In the genomic region with DNA sequence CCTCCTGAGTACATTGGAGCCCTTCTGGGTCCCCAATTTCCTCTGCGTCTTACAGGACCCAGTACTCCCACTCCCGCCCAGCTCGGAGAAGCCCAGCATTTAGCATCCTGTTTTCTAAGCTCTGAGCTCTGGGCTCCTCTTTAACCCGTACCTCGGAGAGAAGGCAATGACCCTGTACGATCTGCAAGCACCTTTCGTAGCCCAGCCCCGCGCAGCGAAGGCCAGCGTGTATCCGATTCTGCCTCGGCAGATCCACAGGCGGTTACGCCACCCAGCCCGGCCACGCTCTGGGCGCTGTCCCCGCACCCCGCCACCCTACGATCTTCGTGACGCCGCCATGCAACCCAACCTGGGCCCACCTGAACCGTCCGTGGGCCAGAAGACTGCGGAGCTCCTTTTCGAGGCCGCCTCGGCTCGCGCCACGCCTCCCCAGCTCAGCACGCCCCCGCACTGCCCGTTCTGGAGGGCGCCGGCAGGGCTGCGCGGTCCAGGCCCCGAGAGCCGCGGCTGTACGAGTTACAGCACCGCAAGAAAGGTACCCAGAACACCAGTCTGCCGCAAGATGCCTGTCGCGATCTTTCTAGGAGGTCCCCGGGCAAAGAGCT, we compare ENCODE assay signal across 8 mouse cellular contexts. TPM values are rescaled to one million over a fixed set of nuclear protein-coding genes. Genes with fewer than 3 reads are reported as not detected.
A peak's percentile ranks its signal among the peaks of the same experiment; 100 is the strongest.
DNase-seq lines count a peak whose midpoint lies in the region; ATAC-seq and TF ChIP-seq lines count a peak whose summit lies in the region.

Tsen34 (plus strand) TSS at position 482 of the 605 bp plus-strand sequence.

- no peak for DNase-seq in lung, postnatal 0 days (ENCODE audit: low spot score)
- DNase-seq in lung, adult 18-20 months: no peak
- DNase-seq in embryonic facial prominence, embryonic 10.5 days (ENCODE audit: low spot score): no peak
- DNase-seq in left cerebral cortex, postnatal 36 days (ENCODE audit: low spot score in 2 of 2): no peak
- DNase-seq in cerebellum, postnatal 25 days: no peak
- no peak for DNase-seq in thymus, postnatal 25 days

- no peaks in the 10 kb centered on the region for H3K27me3 ChIP-seq in lung, postnatal 0 days (replicated peaks; ENCODE audit: insufficient read depth, low read length)
- no peaks in the 10 kb centered on the region for H3K27me3 ChIP-seq in embryonic facial prominence, embryonic 10.5 days (replicated peaks; ENCODE audit: low read depth, poor library complexity, severe bottlenecking)
- no peaks in the 10 kb centered on the region for H3K27me3 ChIP-seq in heart, embryonic 15.5 days
- H3K27me3 ChIP-seq in neural tube, embryonic 13.5 days: no peaks in the 10 kb centered on the region

- intact Hi-C loops in left cerebral cortex, postnatal 36 days (cut with DNase I): loop anchor here (10.0 kb wide), 2 partner anchors 452 to 1372 kb away; partner anchors contain the start of gene U2af2

- H3K4me3 ChIP-seq in lung, postnatal 0 days (ENCODE audit: low read depth, low read length): peak within 1 kb of the TSS; percentile 75
- peak within 1 kb of the TSS; percentile 85 for H3K4me3 ChIP-seq in embryonic facial prominence, embryonic 10.5 days
- peak within 1 kb of the TSS; percentile 70 for H3K4me3 ChIP-seq in heart, embryonic 15.5 days
- peak within 1 kb of the TSS; percentile 80 for H3K4me3 ChIP-seq in neural tube, embryonic 13.5 days

- H3K9me3 ChIP-seq in lung, postnatal 0 days (ENCODE audit: low read length): no peaks in the 10 kb centered on the region
- no peaks in the 10 kb centered on the region for H3K9me3 ChIP-seq in embryonic facial prominence, embryonic 10.5 days
- H3K9me3 ChIP-seq in heart, embryonic 15.5 days (replicated peaks): no peaks in the 10 kb centered on the region
- no peaks in the 10 kb centered on the region for H3K9me3 ChIP-seq in neural tube, embryonic 13.5 days

- TF ChIP-seq EP300 in lung, postnatal 0 days (IDR thresholded peaks at IDR 0.05): no peak

- peak; percentile 33 for TF ChIP-seq CTCF in lung, postnatal 0 days (IDR thresholded peaks at IDR 0.05)

- no peak for ATAC-seq in lung, postnatal 0 days
- ATAC-seq in heart, embryonic 15.5 days (replicated peaks; ENCODE audit: insufficient number of reproducible peaks, insufficient read depth, low FRiP score, low read depth): peak; percentile 40
- peak; percentile 76; the same call in 1 of the 2 replicates for ATAC-seq in neural tube, embryonic 13.5 days (ENCODE audit: low read depth)

- H3K9ac ChIP-seq in lung, postnatal 0 days (replicated peaks; ENCODE audit: low read depth): peak within 1 kb of the TSS; percentile 79
- peak within 1 kb of the TSS; percentile 94 for H3K9ac ChIP-seq in heart, embryonic 15.5 days
- peak within 1 kb of the TSS; percentile 92 for H3K9ac ChIP-seq in neural tube, embryonic 13.5 days

- H3K27ac ChIP-seq in lung, postnatal 0 days (ENCODE audit: low read length): peak within 1 kb of the TSS; percentile 94
- H3K27ac ChIP-seq in embryonic facial prominence, embryonic 10.5 days (replicated peaks): peak within 1 kb of the TSS; percentile 95
- H3K27ac ChIP-seq in heart, embryonic 15.5 days: peak within 1 kb of the TSS; percentile 97
- H3K27ac ChIP-seq in neural tube, embryonic 13.5 days (replicated peaks): peak within 1 kb of the TSS; percentile 94

- WGBS in lung, postnatal 0 days: under 1% methylated on average over 46 of the region's 49 CpGs
- under 1% methylated on average over 49 of the region's 49 CpGs for WGBS in embryonic facial prominence, embryonic 10.5 days
- under 1% methylated on average over 49 of the region's 49 CpGs for WGBS in heart, embryonic 15.5 days
- WGBS in neural tube, embryonic 13.5 days: under 1% methylated on average over 49 of the region's 49 CpGs

- no peaks in the 10 kb centered on the region for H3K36me3 ChIP-seq in lung, postnatal 0 days (ENCODE audit: insufficient read depth, low read length)
- peaks cover 49% of the 10 kb centered on the region for H3K36me3 ChIP-seq in embryonic facial prominence, embryonic 10.5 days (replicated peaks)
- H3K36me3 ChIP-seq in heart, embryonic 15.5 days: peaks cover 15% of the 10 kb centered on the region
- H3K36me3 ChIP-seq in neural tube, embryonic 13.5 days: peaks cover 31% of the 10 kb centered on the region

- H3K4me1 ChIP-seq in lung, postnatal 0 days (ENCODE audit: insufficient read depth, low read depth, low read length): 0 out of 2 replicates have a peak, but pooled peaks cover 3% of the 10 kb centered on the region
- peaks cover 25% of the 10 kb centered on the region for H3K4me1 ChIP-seq in embryonic facial prominence, embryonic 10.5 days
- H3K4me1 ChIP-seq in heart, embryonic 15.5 days (replicated peaks): peaks cover 21% of the 10 kb centered on the region
- H3K4me1 ChIP-seq in neural tube, embryonic 13.5 days (replicated peaks): peaks cover 40% of the 10 kb centered on the region

- H3K4me2 ChIP-seq in lung, postnatal 0 days (replicated peaks; ENCODE audit: low read depth, low read length): peak within 1 kb of the TSS; percentile 96
- peak within 1 kb of the TSS; percentile 94 for H3K4me2 ChIP-seq in heart, embryonic 15.5 days
- peak within 1 kb of the TSS; percentile 81 for H3K4me2 ChIP-seq in neural tube, embryonic 13.5 days

RNA-seq across cellular contexts. Expression of gene Tsen34, which starts in this region (rescaled TPM):
- 155 and 158 TPM in 2 replicates for polyA plus RNA-seq in lung, postnatal 0 days (2015; fragmentation: Nextera tagmentation; extraction: Ambion mirVana)
- 301 and 306 TPM in 2 replicates for polyA plus RNA-seq in embryonic facial prominence, embryonic 10.5 days (2016; fragmentation: Nextera tagmentation; extraction: Ambion mirVana)
- 198 and 226 TPM in 2 replicates for polyA plus RNA-seq in heart, embryonic 15.5 days (2015; fragmentation: Nextera tagmentation; extraction: Ambion mirVana)
- 10 to 100 TPM; 77.3 to 80.0 TPM for total RNA-seq in left cerebral cortex, postnatal 36 days (2021)
- 223 and 227 TPM in 2 replicates for polyA plus RNA-seq in neural tube, embryonic 13.5 days (2015; fragmentation: Nextera tagmentation; extraction: Ambion mirVana)
